Mouse (Mus musculus): ENCODE results near the gene Olfr881. TPM values are rescaled to one million over a fixed set of nuclear protein-coding genes. Genes with fewer than 3 reads are reported as not detected.

Gene Olfr881
- not detected in 2 replicates for polyA plus RNA-seq (2012; rRNA removed)

GRCm38 (mm10) chr9:37991525-37991924 is at the start of gene Olfr881:
TSS of gene Olfr881 (plus strand) at chr9:37991825.

GRCm38 (mm10) chr9:38025508-38025907 is 33.9 kb downstream of the Olfr881 start, which contains the start of gene Olfr883:
TSS of gene Olfr883 (plus strand) at chr9:38025808.

Other genes with a start within 250 kb of the Olfr881 start
- gene Olfr874, start 246.7 kb upstream of the Olfr881 start, polyA plus RNA-seq (2012; rRNA removed): not detected in 2 replicates
- not detected in 2 replicates for gene Olfr875, start 220.0 kb upstream of the Olfr881 start, polyA plus RNA-seq (2012; rRNA removed)
- not detected in 2 replicates for gene Olfr876, start 188.8 kb upstream of the Olfr881 start, polyA plus RNA-seq (2012; rRNA removed)
- gene Olfr877, start 137.6 kb upstream of the Olfr881 start, polyA plus RNA-seq (2012; rRNA removed): not detected in 2 replicates
- not detected in 2 replicates for gene Olfr145, start 95.1 kb upstream of the Olfr881 start, polyA plus RNA-seq (2012; rRNA removed)
- gene Olfr878, start 74.0 kb upstream of the Olfr881 start, polyA plus RNA-seq (2012; rRNA removed): not detected in 2 replicates
- not detected in 2 replicates for gene Olfr883, start 34.0 kb downstream of the Olfr881 start, polyA plus RNA-seq (2012; rRNA removed)
- gene Olfr884, start 54.7 kb downstream of the Olfr881 start, polyA plus RNA-seq (2012; rRNA removed): not detected in 2 replicates
- gene Olfr885, start 69.5 kb downstream of the Olfr881 start, polyA plus RNA-seq (2012; rRNA removed): not detected in 2 replicates
- gene Olfr887, start 92.2 kb downstream of the Olfr881 start, polyA plus RNA-seq (2012; rRNA removed): not detected in 2 replicates
- gene Olfr888, start 116.3 kb downstream of the Olfr881 start, polyA plus RNA-seq (2012; rRNA removed): not detected in 2 replicates
- gene Olfr889, start 123.4 kb downstream of the Olfr881 start, polyA plus RNA-seq (2012; rRNA removed): not detected in 2 replicates
- gene Olfr890, start 150.7 kb downstream of the Olfr881 start, polyA plus RNA-seq (2012; rRNA removed): not detected in 2 replicates
- gene Olfr891, start 189.0 kb downstream of the Olfr881 start, polyA plus RNA-seq (2012; rRNA removed): not detected in 2 replicates
- not detected in 2 replicates for gene Olfr893, start 216.5 kb downstream of the Olfr881 start, polyA plus RNA-seq (2012; rRNA removed)
- not detected in 2 replicates for gene Olfr894, start 226.2 kb downstream of the Olfr881 start, polyA plus RNA-seq (2012; rRNA removed)

All from stomach, adult 2 months (tissue).